Mouse (Mus musculus): Measurements from ENCODE around the gene Psma3. TPM values are rescaled to one million over a fixed set of nuclear protein-coding genes. Genes with fewer than 3 reads are reported as not detected.

Gene Psma3
- total and polyA plus RNA-seq, 2 experiments from 2014 or later, result 207 to 605 TPM

- Histone ChIP-seq H3K4me1 (ENCODE audit: insufficient read depth) (peaks cover 6% of the 10 kb centered on the region; the same call in 1 of the 2 replicates), H3K27me3 (ENCODE audit: insufficient read depth, low read length) (no peaks in the 10 kb centered on the region), H3K36me3 (ENCODE audit: insufficient read depth) (0 out of 2 replicates have a peak, but pooled peaks cover 4% of the 10 kb centered on the region), H3K9me3 (ENCODE audit: low read length) (no peaks in the 10 kb centered on the region), H3K4me2 (ENCODE audit: low read depth) (peak overlapping the region; percentile 43), H3K27ac (ENCODE audit: low read depth, low read length) (no peak overlapping the region), H3K9ac (no peak overlapping the region), H3K4me3 (ENCODE audit: low read depth, low read length) (peak overlapping the region; percentile 99; the same call in 1 of the 2 replicates)
- DNase-seq (no peak), ATAC-seq (no peak)
- WGBS, result 90% methylated on average over 4 of the region's 4 CpGs
- TF ChIP-seq CTCF (IDR thresholded peaks at IDR 0.05; ENCODE audit: low read depth), result no peak
Measured at GRCm38 (mm10) chr12:70973831-70974230, 590 bp upstream of the Psma3 start.

GRCm38 (mm10) chr12:70975406-70975805 is 985 bp downstream of the Psma3 start:
- 24% methylated on average over 10 of the region's 10 CpGs for WGBS
- Histone ChIP-seq H3K4me2 (ENCODE audit: low read depth) (peak overlapping the region; percentile 69), H3K27me3 (ENCODE audit: insufficient read depth, low read length) (no peaks in the 10 kb centered on the region), H3K4me3 (ENCODE audit: low read depth, low read length) (peak overlapping the region; percentile 99), H3K27ac (ENCODE audit: low read depth, low read length) (peak overlapping the region; percentile 97), H3K4me1 (ENCODE audit: insufficient read depth) (peaks cover 6% of the 10 kb centered on the region; the same call in 1 of the 2 replicates), H3K36me3 (ENCODE audit: insufficient read depth) (peaks cover 13% of the 10 kb centered on the region), H3K9me3 (ENCODE audit: low read length) (no peaks in the 10 kb centered on the region), H3K9ac (peak overlapping the region; percentile 99)
- ATAC-seq (no peak), DNase-seq (peak; percentile 19)
- TF ChIP-seq CTCF (IDR thresholded peaks at IDR 0.05; ENCODE audit: low read depth), result no peak

DNA sequence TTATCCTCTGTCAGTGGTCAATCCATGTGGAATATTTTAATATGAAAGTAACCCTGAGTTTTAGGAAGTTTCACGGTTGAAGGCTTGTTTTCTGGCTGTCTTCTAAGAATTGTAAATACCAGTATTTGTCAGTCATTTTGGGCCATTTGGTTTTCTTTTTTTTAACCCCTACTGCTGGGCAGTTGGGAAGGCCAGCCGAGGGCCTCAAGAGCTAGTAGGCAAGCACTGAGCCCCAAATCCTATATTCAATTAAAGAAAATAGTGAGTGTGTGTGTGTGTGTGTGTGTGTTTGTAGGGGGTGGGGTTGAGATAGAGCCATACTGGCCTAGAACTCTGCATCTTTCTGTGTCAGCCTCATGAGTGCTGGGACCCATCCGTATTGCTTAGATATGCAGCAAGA is 1.5 kb downstream of the Psma3 start:
- no peak overlapping the region for H3K27ac ChIP-seq (ENCODE audit: low read depth, low read length)
- WGBS, result 73% methylated on average over 3 of the region's 3 CpGs
- H3K4me3 ChIP-seq (ENCODE audit: low read depth, low read length), result peak overlapping the region; percentile 99
- peak overlapping the region; percentile 69 for H3K4me2 ChIP-seq (ENCODE audit: low read depth)
- DNase-seq (no peak), ATAC-seq (no peak)
- H3K4me1 ChIP-seq (ENCODE audit: insufficient read depth), result peaks cover 6% of the 10 kb centered on the region; the same call in 1 of the 2 replicates
- peaks cover 17% of the 10 kb centered on the region for H3K36me3 ChIP-seq (ENCODE audit: insufficient read depth)
- no peak for TF ChIP-seq CTCF (IDR thresholded peaks at IDR 0.05; ENCODE audit: low read depth)
- H3K27me3 ChIP-seq (ENCODE audit: insufficient read depth, low read length), result no peaks in the 10 kb centered on the region
- H3K9me3 ChIP-seq (ENCODE audit: low read length), result no peaks in the 10 kb centered on the region
- H3K9ac ChIP-seq, result no peak overlapping the region; the same call in 1 of the 2 replicates

DNA sequence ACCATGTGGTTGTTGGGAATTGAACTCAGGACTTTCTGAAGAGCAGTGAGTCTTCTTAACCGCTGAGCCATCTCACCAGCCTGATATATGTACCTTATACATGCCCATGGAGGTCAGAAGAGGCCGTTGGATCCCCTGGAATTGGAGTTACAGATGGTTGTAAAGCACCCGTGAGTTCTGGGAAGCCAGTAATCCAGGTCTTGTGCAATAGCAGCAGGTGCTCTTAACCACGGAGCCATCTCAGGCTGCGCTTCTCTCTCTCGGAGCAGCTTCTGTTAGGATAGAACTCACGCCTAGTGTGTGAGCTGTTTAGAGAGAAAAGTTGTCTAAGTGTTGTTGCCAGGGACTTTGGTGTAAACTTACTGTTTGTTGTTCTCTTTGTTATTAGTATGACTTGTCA is 3.9 kb downstream of the Psma3 start:
- DNase-seq (no peak), ATAC-seq (no peak)
- Histone ChIP-seq H3K36me3 (ENCODE audit: insufficient read depth) (peaks cover 27% of the 10 kb centered on the region), H3K4me1 (ENCODE audit: insufficient read depth) (peaks cover 6% of the 10 kb centered on the region; the same call in 1 of the 2 replicates), H3K9me3 (ENCODE audit: low read length) (no peaks in the 10 kb centered on the region), H3K4me3 (ENCODE audit: low read depth, low read length) (no peak overlapping the region), H3K27me3 (ENCODE audit: insufficient read depth, low read length) (no peaks in the 10 kb centered on the region), H3K27ac (ENCODE audit: low read depth, low read length) (no peak overlapping the region), H3K4me2 (ENCODE audit: low read depth) (no peak overlapping the region), H3K9ac (no peak overlapping the region)
- WGBS, result 89% methylated on average over 7 of the region's 7 CpGs
- no peak for TF ChIP-seq CTCF (IDR thresholded peaks at IDR 0.05; ENCODE audit: low read depth)

GRCm38 (mm10) chr12:70984855-70985550 is 10.6 kb downstream of the Psma3 start:
- WGBS, result 96% methylated on average over 7 of the region's 7 CpGs

GRCm38 (mm10) chr12:70997225-70997624 is 22.8 kb downstream of the Psma3 start:
- DNase-seq (no peak), ATAC-seq (no peak)
- H3K9ac ChIP-seq, result no peak overlapping the region
- H3K27ac ChIP-seq (ENCODE audit: low read depth, low read length), result no peak overlapping the region
- WGBS, result 89% methylated on average over 5 of the region's 5 CpGs
- peaks cover 36% of the 10 kb centered on the region for H3K36me3 ChIP-seq (ENCODE audit: insufficient read depth)
- H3K9me3 ChIP-seq (ENCODE audit: low read length), result no peaks in the 10 kb centered on the region
- H3K4me2 ChIP-seq (ENCODE audit: low read depth), result no peak overlapping the region
- no peaks in the 10 kb centered on the region for H3K4me1 ChIP-seq (ENCODE audit: insufficient read depth)
- no peak for TF ChIP-seq CTCF (IDR thresholded peaks at IDR 0.05; ENCODE audit: low read depth)
- no peaks in the 10 kb centered on the region for H3K27me3 ChIP-seq (ENCODE audit: insufficient read depth, low read length)
- H3K4me3 ChIP-seq (ENCODE audit: low read depth, low read length), result no peak overlapping the region

More at GRCm38 (mm10) chr12:70984855-70985550, 10.6 kb downstream of the Psma3 start:
- no peaks in the 10 kb centered on the region for H3K4me1 ChIP-seq (ENCODE audit: insufficient read depth)
- no peak for TF ChIP-seq CTCF (IDR thresholded peaks at IDR 0.05; ENCODE audit: low read depth)
- no peaks in the 10 kb centered on the region for H3K27me3 ChIP-seq (ENCODE audit: insufficient read depth, low read length)
- no peak overlapping the region for H3K4me2 ChIP-seq (ENCODE audit: low read depth)
- no peak overlapping the region for H3K9ac ChIP-seq
- H3K36me3 ChIP-seq (ENCODE audit: insufficient read depth), result peaks cover 63% of the 10 kb centered on the region
- H3K27ac ChIP-seq (ENCODE audit: low read depth, low read length), result no peak overlapping the region
- ATAC-seq, result no peak
- no peak overlapping the region for H3K4me3 ChIP-seq (ENCODE audit: low read depth, low read length)
- DNase-seq, result no peak
- H3K9me3 ChIP-seq (ENCODE audit: low read length), result no peaks in the 10 kb centered on the region

DNA sequence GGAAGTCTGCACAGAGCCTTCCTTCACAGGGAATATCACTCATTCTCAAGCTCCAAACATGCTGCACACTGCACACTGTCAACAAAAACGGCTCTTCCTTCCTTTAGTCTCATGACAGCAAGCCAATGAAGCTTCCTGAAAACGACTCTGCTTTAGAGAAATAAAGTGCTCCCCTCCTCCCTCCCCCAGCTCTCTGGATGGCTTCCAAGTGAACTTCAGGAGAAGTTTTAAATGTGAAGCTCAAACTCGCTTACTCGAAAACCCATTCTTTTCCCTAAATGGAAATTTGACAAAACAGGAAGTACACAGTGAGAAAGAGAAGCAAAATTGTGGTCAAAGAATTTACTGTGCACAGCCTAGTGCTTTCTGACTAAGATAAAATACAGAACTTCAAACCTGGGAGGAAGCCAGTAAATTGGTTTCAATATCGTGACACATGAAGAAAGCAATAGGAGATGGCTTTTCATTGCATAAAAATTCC is 25.0 kb downstream of the Psma3 start:
- Histone ChIP-seq H3K9me3 (ENCODE audit: low read length) (no peaks in the 10 kb centered on the region), H3K36me3 (ENCODE audit: insufficient read depth) (peaks cover 30% of the 10 kb centered on the region), H3K4me1 (ENCODE audit: insufficient read depth) (no peaks in the 10 kb centered on the region), H3K4me2 (ENCODE audit: low read depth) (no peak overlapping the region), H3K27me3 (ENCODE audit: insufficient read depth, low read length) (no peaks in the 10 kb centered on the region), H3K27ac (ENCODE audit: low read depth, low read length) (peak overlapping the region; percentile 22; the same call in 1 of the 2 replicates), H3K9ac (no peak overlapping the region), H3K4me3 (ENCODE audit: low read depth, low read length) (no peak overlapping the region)
- ATAC-seq (no peak), DNase-seq (peak; percentile 15)
- 29% methylated on average over 5 of the region's 5 CpGs for WGBS
- TF ChIP-seq CTCF (IDR thresholded peaks at IDR 0.05; ENCODE audit: low read depth), result no peak
